Mouse (Mus musculus) C2C12 (cell line): ENCODE results near the gene Foxb2.

ENCODE experiments used
- CEBPB ChIP-seq: IDR thresholded peaks from one replicate; pipeline ENCODE4 v1.6.1; 2011; ENCODE audit warnings: low read depth, mild to moderate bottlenecking, control low read depth, moderate library complexity
- CTCF ChIP-seq: IDR thresholded peaks from one replicate; pipeline ENCODE4 v1.5.1; 2011; ENCODE audit not compliant: control insufficient read depth, insufficient read depth, insufficient read length
- FOSL1 ChIP-seq: IDR thresholded peaks from one replicate; pipeline ENCODE4 v1.8.0; 2011; ENCODE audit warnings: mild to moderate bottlenecking, low read length; ENCODE audit not compliant: poor library complexity, insufficient read depth, severe bottlenecking
- MAX ChIP-seq: IDR thresholded peaks from one replicate; pipeline ENCODE4 v1.6.1; 2011; ENCODE audit warnings: mild to moderate bottlenecking, control low read depth
- MYOD1 ChIP-seq: IDR thresholded peaks from one replicate; pipeline ENCODE4 v1.6.1; 2011; ENCODE audit warnings: low read depth; ENCODE audit not compliant: control insufficient read depth, insufficient read length
- MYOG ChIP-seq: IDR thresholded peaks from one replicate; pipeline ENCODE4 v1.6.1; 2011; ENCODE audit not compliant: control insufficient read depth, insufficient read length; ENCODE audit errors: extremely low read depth
- USF1 ChIP-seq: IDR thresholded peaks from one replicate; pipeline ENCODE4 v1.6.1; 2011; ENCODE audit warnings: low read depth, mild to moderate bottlenecking, control low read depth, moderate library complexity

DNA sequence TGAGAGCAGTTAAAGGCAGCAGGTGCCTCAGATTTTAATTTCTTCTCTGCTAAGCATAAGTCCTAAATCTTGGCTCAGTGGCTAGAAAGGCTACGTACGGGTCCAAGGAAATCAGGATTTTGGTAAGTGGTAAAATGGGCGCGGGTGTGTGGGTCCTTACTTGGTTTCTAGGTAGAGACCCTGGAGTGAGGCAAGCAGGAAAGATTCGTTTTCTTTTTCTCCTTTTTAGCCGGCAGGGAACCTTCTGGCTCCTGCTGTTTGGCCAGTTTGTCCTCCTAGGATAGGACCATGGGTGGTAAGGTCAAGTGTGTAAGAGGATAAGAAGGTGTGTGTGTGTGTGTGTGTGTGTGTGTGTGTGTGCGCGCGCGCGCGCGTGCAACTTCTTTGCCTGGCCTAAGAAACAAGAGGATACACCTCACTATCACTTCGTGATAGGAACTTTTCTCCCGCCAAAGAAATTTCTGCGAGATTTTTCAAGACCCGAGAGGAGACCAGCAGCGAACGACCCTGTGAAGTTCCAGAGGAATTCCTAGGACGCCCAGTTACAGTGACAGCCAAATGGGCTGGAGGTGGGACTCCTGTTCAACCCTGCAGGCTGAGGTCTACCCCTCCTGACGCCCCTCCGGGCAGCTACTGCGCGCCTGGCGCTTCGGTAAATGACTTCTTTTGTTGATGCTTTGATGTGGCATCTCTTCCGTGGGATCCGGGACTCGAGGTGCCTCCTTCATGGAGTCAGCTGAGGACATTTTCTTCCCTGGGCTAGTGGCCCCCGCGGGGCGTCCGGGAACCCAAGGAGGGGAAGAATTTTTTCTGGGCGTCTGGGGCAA is 2.2 kb upstream of the Foxb2 start:
- TF ChIP-seq FOSL1, result no peak
- no peak for TF ChIP-seq CTCF
- no peak for TF ChIP-seq MAX
- TF ChIP-seq CEBPB, result no peak
- TF ChIP-seq MYOG, result no peak
- no peak for TF ChIP-seq USF1
- TF ChIP-seq MYOD1, result no peak
